Mouse (Mus musculus) limb, embryonic 10.5 days (tissue): ENCODE measurements around the gene Doxl2. TPM values are rescaled to one million over a fixed set of nuclear protein-coding genes. Genes with fewer than 3 reads are reported as not detected.

Experiments
- DNase-seq: peaks from one replicate; pipeline ENCODE4 v3.0.0-alpha.2; 2017; ENCODE audit warnings: low spot score
- H3K27ac ChIP-seq: fragments of 300-500 bp; sonication (generic); 2 replicates; pipeline ENCODE4 v1.5.1; 2016; ENCODE audit warnings: mild to moderate bottlenecking
- H3K27me3 ChIP-seq: fragments of 300-500 bp; sonication (generic); 2 replicates; pipeline ENCODE4 v1.6.1; 2016; ENCODE audit warnings: low read depth, mild to moderate bottlenecking; ENCODE audit not compliant: poor library complexity, severe bottlenecking
- H3K36me3 ChIP-seq: fragments of 300-500 bp; sonication (generic); 2 replicates; pipeline ENCODE4 v1.6.1; 2016; ENCODE audit warnings: mild to moderate bottlenecking, moderate library complexity
- H3K4me1 ChIP-seq: fragments of 300-500 bp; sonication (generic); 2 replicates; pipeline ENCODE4 v1.6.1; 2016
- H3K4me3 ChIP-seq: fragments of 300-500 bp; sonication (generic); 2 replicates; pipeline ENCODE4 v1.5.1; 2016; ENCODE audit warnings: mild to moderate bottlenecking, moderate library complexity
- H3K9me3 ChIP-seq: fragments of 300-500 bp; sonication (generic); replicated peaks from 2 replicates; pipeline ENCODE4 v1.6.1; 2016; ENCODE audit warnings: mild to moderate bottlenecking
- WGBS: fragments of 180-500 bp; shearing (Covaris S2); methylation state at CpG from one replicate; pipeline ENCODE4 v1.1.7; 2016; 5-methylcytosine and 5-hydroxymethylcytosine counted together
- polyA plus RNA-seq: library from polyadenylated mRNA; unstranded; fragments of >200 nt; fragmentation: Nextera tagmentation; extraction: Ambion mirVana; gene quantifications from 2 replicates; pipeline ENCODE4 v1.2.1, GENCODE M21; 2016

Gene Doxl2
- polyA plus RNA-seq, 1 experiment from 2014 or later = not detected

DNA sequence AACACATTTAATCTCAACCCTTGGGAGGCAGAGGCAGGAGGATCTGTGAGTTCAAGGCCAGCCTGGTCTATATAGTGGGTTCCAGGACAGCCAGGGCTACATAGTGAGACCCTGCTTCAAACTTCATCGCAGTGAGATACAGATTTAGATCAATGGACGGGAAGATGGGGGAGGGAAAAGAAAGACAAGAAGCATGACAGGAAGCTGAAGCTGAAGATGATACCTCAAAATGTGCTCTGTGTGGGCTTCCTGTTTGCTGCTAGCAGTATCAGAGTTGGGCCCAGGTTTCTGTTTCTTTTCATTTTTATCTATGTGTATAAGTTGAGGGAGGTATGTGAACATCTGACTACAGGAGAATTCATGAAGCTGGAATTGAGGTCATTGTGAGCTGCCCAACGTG is 38.7 kb downstream of the Doxl2 start:
- Histone ChIP-seq H3K4me3 (no peak overlapping the region), H3K4me1 (peaks cover 8% of the 10 kb centered on the region), H3K9me3 (no peaks in the 10 kb centered on the region), H3K27ac (no peak overlapping the region), H3K36me3 (no peaks in the 10 kb centered on the region), H3K27me3 (no peaks in the 10 kb centered on the region)
- no peak for DNase-seq
- 89% methylated on average over 3 of the region's 3 CpGs for WGBS

DNA sequence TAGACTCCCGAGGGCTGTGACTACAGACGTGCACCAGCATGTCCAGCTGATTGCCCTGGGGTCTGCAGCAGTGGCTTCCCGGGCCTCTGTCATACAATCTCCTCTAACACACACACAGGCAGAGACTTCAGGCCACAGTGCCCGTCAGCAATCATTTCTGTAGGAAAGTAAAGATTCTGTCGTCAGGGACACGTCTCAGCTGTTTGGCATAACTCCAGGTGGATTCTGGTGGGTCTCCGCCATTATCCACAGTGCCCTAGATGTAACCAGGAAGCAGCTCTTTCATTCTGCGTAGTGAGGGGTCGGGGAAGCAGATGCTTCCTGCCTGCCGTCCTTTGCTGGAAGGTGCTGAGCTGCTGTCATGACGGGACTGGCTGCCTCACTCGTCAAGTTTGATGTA is 42.4 kb downstream of the Doxl2 start:
- H3K27ac ChIP-seq = no peak overlapping the region
- no peak overlapping the region for H3K4me3 ChIP-seq
- H3K36me3 ChIP-seq = no peaks in the 10 kb centered on the region
- H3K9me3 ChIP-seq = no peaks in the 10 kb centered on the region
- WGBS = 71% methylated on average over 12 of the region's 12 CpGs
- no peak for DNase-seq
- H3K27me3 ChIP-seq = no peaks in the 10 kb centered on the region
- peaks cover 4% of the 10 kb centered on the region; the same call in 1 of the 2 replicates for H3K4me1 ChIP-seq

DNA sequence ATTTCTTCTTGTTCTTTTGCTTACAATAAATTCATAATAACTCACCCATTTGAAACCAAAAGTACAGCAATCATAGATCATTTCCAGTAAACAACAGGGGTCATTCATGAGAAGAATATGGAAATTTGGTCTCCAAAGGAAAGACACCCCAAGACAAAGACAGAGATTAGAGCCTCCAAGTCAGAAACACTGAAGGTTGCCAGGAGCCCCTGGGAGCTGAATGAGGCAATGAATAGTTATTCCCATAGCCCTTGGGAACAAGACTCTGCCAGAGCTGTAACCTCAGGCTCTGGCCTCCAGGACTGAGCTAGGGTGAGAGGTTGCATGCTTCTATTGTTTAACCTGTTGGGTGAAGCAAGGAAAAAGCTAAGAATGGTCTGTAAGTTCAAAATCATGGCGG is 44.6 kb downstream of the Doxl2 start:
- H3K9me3 ChIP-seq = no peaks in the 10 kb centered on the region
- H3K27ac ChIP-seq = no peak overlapping the region
- H3K36me3 ChIP-seq = no peaks in the 10 kb centered on the region
- H3K4me1 ChIP-seq = peaks cover 4% of the 10 kb centered on the region; the same call in 1 of the 2 replicates
- no peaks in the 10 kb centered on the region for H3K27me3 ChIP-seq
- DNase-seq = no peak
- 97% methylated on average over 1 of the region's 1 CpGs for WGBS
- H3K4me3 ChIP-seq = no peak overlapping the region

DNA sequence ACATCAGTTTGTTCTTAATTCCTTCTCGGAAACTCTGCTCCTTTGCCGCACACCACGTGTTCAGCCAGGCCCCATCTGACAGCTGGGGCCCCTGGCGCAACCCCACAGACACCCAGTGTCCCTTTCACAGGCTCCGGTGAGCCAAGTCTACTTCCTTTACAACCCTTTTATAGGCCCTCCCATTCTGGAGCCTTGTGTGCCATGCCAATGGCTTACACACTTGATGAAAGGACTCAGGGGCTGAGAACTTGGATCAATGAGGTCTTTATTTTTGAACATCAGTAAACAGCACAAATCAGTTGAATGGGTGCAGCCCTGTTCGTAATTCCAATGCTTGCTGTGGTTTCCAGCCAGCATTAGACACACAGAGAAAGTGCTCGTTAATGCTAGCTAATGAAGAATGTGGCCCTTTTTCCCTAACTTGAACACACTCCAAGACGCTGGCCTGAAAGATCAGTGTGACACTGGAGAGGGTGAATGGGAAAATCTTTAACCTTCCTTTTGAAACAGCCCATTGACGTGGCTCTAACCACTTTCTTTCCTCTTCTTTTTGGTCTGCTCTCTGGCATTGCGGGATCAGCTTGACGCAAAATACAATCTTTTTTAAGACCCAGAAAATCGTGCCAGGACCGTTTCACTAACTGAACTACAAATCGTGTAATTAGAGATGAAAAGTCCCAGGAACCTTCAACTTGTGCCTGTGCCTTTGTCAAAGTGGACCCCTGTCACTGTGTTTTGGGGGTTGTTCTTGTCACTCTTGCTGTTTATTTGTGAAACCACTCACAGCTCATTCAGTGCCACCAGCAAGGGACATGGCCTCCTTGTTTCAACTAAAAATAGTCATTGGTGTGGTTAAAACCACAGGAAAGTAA is 46.6 kb downstream of the Doxl2 start:
- no peaks in the 10 kb centered on the region for H3K9me3 ChIP-seq
- peaks cover 4% of the 10 kb centered on the region; the same call in 1 of the 2 replicates for H3K4me1 ChIP-seq
- no peak for DNase-seq
- no peak overlapping the region for H3K27ac ChIP-seq
- 71% methylated on average over 14 of the region's 14 CpGs for WGBS
- H3K36me3 ChIP-seq = no peaks in the 10 kb centered on the region
- H3K27me3 ChIP-seq = no peaks in the 10 kb centered on the region
- H3K4me3 ChIP-seq = no peak overlapping the region

DNA sequence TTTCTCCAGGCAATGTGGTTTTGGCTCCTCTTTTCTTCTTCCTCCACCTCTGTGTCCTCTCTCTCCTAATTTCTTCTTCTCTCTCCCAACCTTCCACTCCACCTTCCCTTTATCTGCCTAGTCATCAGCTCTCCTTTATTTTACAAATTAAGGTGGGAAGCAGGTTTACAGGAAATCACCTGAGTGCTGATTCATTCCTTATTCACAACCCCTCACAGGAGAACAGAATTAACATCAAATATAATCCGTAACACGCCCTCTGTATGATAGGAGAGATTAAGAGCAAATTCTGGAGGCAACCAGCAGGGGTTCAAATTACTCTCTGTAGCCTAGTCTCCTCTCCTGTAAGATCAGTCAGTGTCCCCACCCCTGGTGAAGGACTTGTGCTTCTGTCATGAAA is 47.6 kb downstream of the Doxl2 start:
- Histone ChIP-seq H3K4me1 (peaks cover 4% of the 10 kb centered on the region; the same call in 1 of the 2 replicates), H3K27ac (no peak overlapping the region), H3K27me3 (no peaks in the 10 kb centered on the region), H3K4me3 (no peak overlapping the region), H3K9me3 (no peaks in the 10 kb centered on the region), H3K36me3 (no peaks in the 10 kb centered on the region)
- DNase-seq = no peak
- 89% methylated on average over 2 of the region's 2 CpGs for WGBS

DNA sequence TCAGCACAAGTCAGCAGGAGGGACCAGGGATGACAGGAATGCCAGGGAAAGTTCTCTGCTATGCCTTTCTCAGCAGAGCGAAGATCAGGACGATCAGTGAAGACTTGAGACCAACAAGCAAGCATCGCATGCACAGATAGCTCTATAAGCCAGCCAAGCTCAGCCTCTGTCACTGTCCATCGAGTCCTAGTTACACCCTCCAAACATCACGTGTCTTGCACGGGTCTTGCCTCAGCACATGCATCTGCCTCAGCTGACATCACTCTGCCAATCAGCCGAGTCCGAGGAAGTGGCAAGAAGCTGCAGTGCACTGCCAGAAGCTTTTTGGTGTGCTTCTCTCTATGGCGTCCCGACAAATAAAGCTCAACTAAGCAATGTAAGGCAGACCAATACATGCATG is 48.6 kb downstream of the Doxl2 start:
- 84% methylated on average over 10 of the region's 10 CpGs for WGBS
- H3K27ac ChIP-seq = no peak overlapping the region
- peaks cover 9% of the 10 kb centered on the region for H3K4me1 ChIP-seq
- H3K9me3 ChIP-seq = no peaks in the 10 kb centered on the region
- DNase-seq = no peak
- H3K36me3 ChIP-seq = no peaks in the 10 kb centered on the region
- H3K27me3 ChIP-seq = no peaks in the 10 kb centered on the region
- H3K4me3 ChIP-seq = no peak overlapping the region

DNA sequence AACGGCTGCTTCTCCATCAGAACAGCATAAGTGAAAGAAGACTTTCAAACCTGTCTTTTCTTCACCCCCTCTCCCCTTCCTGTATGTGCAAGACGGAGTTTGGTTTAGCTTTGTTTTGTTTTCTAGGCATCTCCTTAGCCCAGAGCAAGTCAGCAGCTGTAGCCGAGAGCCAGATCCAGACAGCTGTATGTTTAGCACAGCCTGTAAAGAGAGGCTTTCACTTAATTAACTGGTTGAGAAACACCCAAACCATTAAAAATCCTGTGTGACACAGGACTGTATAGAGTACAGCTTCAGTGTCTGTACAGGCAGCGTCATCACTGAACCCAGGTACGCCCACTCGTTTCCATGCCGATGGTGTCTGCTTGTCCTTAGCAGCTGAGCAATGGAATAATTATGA is 50.5 kb downstream of the Doxl2 start:
- Histone ChIP-seq H3K27me3 (no peaks in the 10 kb centered on the region), H3K9me3 (no peaks in the 10 kb centered on the region), H3K4me3 (no peak overlapping the region), H3K4me1 (peaks cover 9% of the 10 kb centered on the region), H3K36me3 (no peaks in the 10 kb centered on the region), H3K27ac (no peak overlapping the region)
- DNase-seq = no peak
- 88% methylated on average over 7 of the region's 7 CpGs for WGBS

DNA sequence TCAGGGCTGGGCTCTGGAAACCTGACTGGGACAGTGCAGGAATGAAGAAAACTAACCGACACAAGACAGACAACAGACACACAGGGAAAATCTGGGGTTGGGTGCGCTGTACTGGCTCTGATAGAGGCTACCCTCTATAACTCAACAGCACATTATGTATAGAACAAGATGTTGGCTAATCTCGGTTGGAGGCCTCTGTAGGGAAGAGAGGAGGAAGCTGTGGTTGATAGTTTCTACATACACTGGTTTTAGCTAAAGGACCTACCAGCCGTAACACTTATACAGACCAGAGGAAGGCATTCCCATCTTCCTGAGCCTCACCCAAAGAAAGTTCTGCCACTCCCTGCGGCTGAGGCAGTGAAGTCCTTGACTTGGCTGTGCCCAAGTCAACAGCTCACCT is 51.7 kb downstream of the Doxl2 start:
- DNase-seq = no peak
- H3K4me3 ChIP-seq = no peak overlapping the region
- H3K27ac ChIP-seq = no peak overlapping the region
- H3K9me3 ChIP-seq = no peaks in the 10 kb centered on the region
- H3K4me1 ChIP-seq = peaks cover 5% of the 10 kb centered on the region; the same call in 1 of the 2 replicates
- WGBS = 93% methylated on average over 5 of the region's 5 CpGs
- no peaks in the 10 kb centered on the region for H3K27me3 ChIP-seq
- no peaks in the 10 kb centered on the region for H3K36me3 ChIP-seq

DNA sequence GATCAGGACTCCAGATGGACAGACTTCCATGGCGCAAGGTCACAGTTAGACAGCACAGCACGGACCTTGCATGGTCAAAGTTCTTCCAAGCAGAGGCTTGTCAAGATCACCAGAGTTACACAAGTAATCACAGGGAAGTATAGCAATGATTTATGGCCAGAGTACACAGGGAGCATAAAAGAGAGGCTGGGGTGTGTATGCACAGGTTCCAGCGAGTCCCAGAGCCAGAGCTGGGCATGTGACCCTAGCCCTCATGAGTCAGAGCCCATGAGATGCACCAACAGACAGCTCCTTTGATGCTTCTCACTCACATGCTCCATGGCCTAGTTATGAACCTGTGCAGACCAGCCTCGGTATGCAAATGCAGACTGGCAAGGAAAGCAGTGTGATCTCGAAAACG is 53.3 kb downstream of the Doxl2 start:
- no peak overlapping the region for H3K4me3 ChIP-seq
- no peaks in the 10 kb centered on the region for H3K9me3 ChIP-seq
- no peak for DNase-seq
- H3K36me3 ChIP-seq = no peaks in the 10 kb centered on the region
- no peak overlapping the region for H3K27ac ChIP-seq
- no peaks in the 10 kb centered on the region for H3K27me3 ChIP-seq
- WGBS = 81% methylated on average over 6 of the region's 6 CpGs
- peaks cover 5% of the 10 kb centered on the region; the same call in 1 of the 2 replicates for H3K4me1 ChIP-seq

Other genes starting within 250 kb of the Doxl2 start
- 7.9 and 8.5 TPM in 2 replicates for gene Gimap1, start 235.9 kb upstream of the Doxl2 start, polyA plus RNA-seq
- gene Gimap5, start 228.8 kb upstream of the Doxl2 start, polyA plus RNA-seq = 1.3 and 1.4 TPM in 2 replicates
- not detected in 2 replicates for gene Gimap3, start 204.1 kb upstream of the Doxl2 start, polyA plus RNA-seq
- 18.0 and 29.0 TPM in 2 replicates for gene Tmem176a, start 134.0 kb upstream of the Doxl2 start, polyA plus RNA-seq
- 34.0 and 57.7 TPM in 2 replicates for gene Tmem176b, start 133.5 kb upstream of the Doxl2 start, polyA plus RNA-seq
- not detected in 2 replicates for gene Aoc1, start 102.1 kb upstream of the Doxl2 start, polyA plus RNA-seq
- not detected in 2 replicates for gene 1600015I10Rik, start 45.1 kb upstream of the Doxl2 start, polyA plus RNA-seq
- gene Svs1, start 11.9 kb downstream of the Doxl2 start, polyA plus RNA-seq = not detected in 2 replicates
- gene Gpnmb, start 61.6 kb downstream of the Doxl2 start, polyA plus RNA-seq = 0.23 and 0.33 TPM in 2 replicates
- gene Malsu1, start 98.8 kb downstream of the Doxl2 start, polyA plus RNA-seq = 69.1 and 69.8 TPM in 2 replicates
- gene Igf2bp3, start 240.0 kb downstream of the Doxl2 start, polyA plus RNA-seq = 148 and 149 TPM in 2 replicates